Mouse (Mus musculus) heart, embryonic 15.5 days (tissue): ENCODE measurements at regions not wholly inside any gene's neighbourhood (a gene's known extent, or its start where the extent isn't known, plus 50 kb on each side); places are given as distances from the start of the nearest gene placed in this dataset.

Experiments
- ATAC-seq: fragments of 200-750 bp; cut with Nextera tagmentation; replicated peaks from 2 replicates; pipeline ENCODE4 v1.8.0; 2017; ENCODE audit warnings: low read depth, moderate TSS enrichment; ENCODE audit not compliant: insufficient number of reproducible peaks, insufficient read depth, low FRiP score
- H3K27ac ChIP-seq: fragments of 300-500 bp; sonication (generic); 2 replicates; pipeline ENCODE4 v1.5.1; 2015; ENCODE audit warnings: mild to moderate bottlenecking, inconsistent platforms
- H3K27me3 ChIP-seq: fragments of 300-500 bp; sonication (generic); 2 replicates; pipeline ENCODE4 v1.6.1; 2015; ENCODE audit warnings: inconsistent platforms
- H3K36me3 ChIP-seq: fragments of 300-500 bp; sonication (generic); 2 replicates; pipeline ENCODE4 v1.6.1; 2015; ENCODE audit warnings: mild to moderate bottlenecking, inconsistent platforms
- H3K4me1 ChIP-seq: fragments of 300-500 bp; sonication (generic); replicated peaks from 2 replicates; pipeline ENCODE4 v1.6.1; 2015; ENCODE audit warnings: inconsistent platforms
- H3K4me2 ChIP-seq: fragments of 300-500 bp; sonication (generic); 2 replicates; pipeline ENCODE4 v1.6.1; 2015; ENCODE audit warnings: inconsistent platforms, mild to moderate bottlenecking, moderate library complexity
- H3K4me3 ChIP-seq: fragments of 300-500 bp; sonication (generic); 2 replicates; pipeline ENCODE4 v1.5.1; 2015; ENCODE audit warnings: mild to moderate bottlenecking, inconsistent platforms
- H3K9ac ChIP-seq: fragments of 300-500 bp; sonication (generic); 2 replicates; pipeline ENCODE4 v1.6.1; 2015; ENCODE audit warnings: mild to moderate bottlenecking, inconsistent platforms
- H3K9me3 ChIP-seq: fragments of 300-500 bp; sonication (generic); replicated peaks from 2 replicates; pipeline ENCODE4 v1.6.1; 2016; ENCODE audit warnings: inconsistent platforms
- WGBS: fragments of 180-500 bp; shearing (Covaris S2); methylation state at CpG from one replicate; pipeline ENCODE4 v1.1.7; 2015; ENCODE audit warnings: mixed read lengths; 5-methylcytosine and 5-hydroxymethylcytosine counted together

- no peak overlapping the region for H3K9ac ChIP-seq
- WGBS, result 60% methylated on average over 8 of the region's 8 CpGs
- no peak overlapping the region for H3K27ac ChIP-seq
- no peak for ATAC-seq
- no peaks in the 10 kb centered on the region for H3K36me3 ChIP-seq
- H3K9me3 ChIP-seq, result no peaks in the 10 kb centered on the region
- no peak overlapping the region for H3K4me2 ChIP-seq
- no peaks in the 10 kb centered on the region for H3K27me3 ChIP-seq
- no peak overlapping the region for H3K4me3 ChIP-seq
- no peaks in the 10 kb centered on the region for H3K4me1 ChIP-seq
Observed at GRCm38 (mm10) chr8:42144220-42144619, 727.3 kb upstream of the Frg1 start.

DNA sequence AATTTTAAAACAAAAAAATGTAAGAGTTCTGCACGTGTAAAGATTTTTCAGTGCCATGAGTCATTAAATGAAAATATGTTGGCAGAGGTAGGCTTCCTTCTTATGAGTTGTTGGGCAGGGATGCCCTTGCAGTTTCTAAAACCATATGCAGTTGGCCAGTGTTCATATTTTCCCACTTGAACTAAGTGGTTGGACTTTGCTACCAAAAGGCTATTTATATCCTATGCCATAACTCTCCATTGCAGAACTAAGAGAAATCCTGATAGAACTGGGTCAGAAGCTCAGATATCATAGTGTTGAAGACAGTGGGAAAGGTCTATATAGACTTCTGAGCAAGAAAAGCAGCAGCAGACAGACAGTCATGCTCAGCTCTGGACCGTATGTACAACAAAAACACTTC lies 690.7 kb upstream of the Frg1 start:
- no peaks in the 10 kb centered on the region for H3K9me3 ChIP-seq
- no peaks in the 10 kb centered on the region for H3K27me3 ChIP-seq
- 0 out of 2 replicates have a peak overlapping the region, but pooled peaks have one; percentile 29 for H3K27ac ChIP-seq
- H3K36me3 ChIP-seq, result no peaks in the 10 kb centered on the region
- H3K4me3 ChIP-seq, result no peak overlapping the region
- no peak overlapping the region for H3K9ac ChIP-seq
- WGBS, result 54% methylated on average over 2 of the region's 2 CpGs
- ATAC-seq, result no peak
- H3K4me2 ChIP-seq, result no peak overlapping the region
- H3K4me1 ChIP-seq, result 0 out of 2 replicates have a peak, but pooled peaks cover 2% of the 10 kb centered on the region

DNA sequence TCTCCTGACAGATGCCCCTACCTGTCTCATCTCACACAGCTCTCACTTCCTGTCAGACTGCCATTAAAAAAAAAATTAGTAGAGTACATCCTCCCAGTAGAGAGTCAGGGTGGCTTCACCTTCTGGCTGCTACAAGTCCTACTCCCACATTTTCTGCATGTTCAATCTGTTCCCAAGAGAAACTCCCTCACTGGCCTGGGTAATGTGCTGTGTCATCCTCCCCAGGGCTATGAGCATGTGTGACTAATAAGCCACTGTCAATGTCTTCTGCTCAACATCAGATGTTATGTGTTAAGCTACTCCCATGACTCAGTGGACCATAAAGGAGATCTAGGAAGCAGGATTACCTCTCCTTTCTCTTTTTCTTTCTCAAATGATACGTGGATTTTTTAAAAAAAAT lies 652.4 kb upstream of the Frg1 start:
- Histone ChIP-seq H3K4me3 (no peak overlapping the region), H3K27ac (no peak overlapping the region), H3K36me3 (no peaks in the 10 kb centered on the region), H3K4me2 (no peak overlapping the region), H3K27me3 (no peaks in the 10 kb centered on the region), H3K4me1 (no peaks in the 10 kb centered on the region), H3K9ac (no peak overlapping the region), H3K9me3 (no peaks in the 10 kb centered on the region)
- WGBS, result 50% methylated on average over 1 of the region's 1 CpGs
- no peak for ATAC-seq

- no peak overlapping the region for H3K27ac ChIP-seq
- no peak for ATAC-seq
- WGBS, result 70% methylated on average over 5 of the region's 5 CpGs
- no peak overlapping the region for H3K4me2 ChIP-seq
- H3K36me3 ChIP-seq, result no peaks in the 10 kb centered on the region
- no peaks in the 10 kb centered on the region for H3K9me3 ChIP-seq
- no peaks in the 10 kb centered on the region for H3K27me3 ChIP-seq
- H3K4me1 ChIP-seq, result no peaks in the 10 kb centered on the region
- H3K9ac ChIP-seq, result no peak overlapping the region
- no peak overlapping the region for H3K4me3 ChIP-seq
Observed at GRCm38 (mm10) chr8:42043526-42043925, 626.7 kb upstream of the Frg1 start.

GRCm38 (mm10) chr8:42039245-42039644 lies 622.4 kb upstream of the Frg1 start:
- Histone ChIP-seq H3K9ac (no peak overlapping the region), H3K36me3 (no peaks in the 10 kb centered on the region), H3K4me3 (no peak overlapping the region), H3K4me2 (no peak overlapping the region), H3K27ac (no peak overlapping the region), H3K9me3 (no peaks in the 10 kb centered on the region), H3K4me1 (no peaks in the 10 kb centered on the region), H3K27me3 (no peaks in the 10 kb centered on the region)
- WGBS, result 90% methylated on average over 2 of the region's 2 CpGs
- no peak for ATAC-seq

DNA sequence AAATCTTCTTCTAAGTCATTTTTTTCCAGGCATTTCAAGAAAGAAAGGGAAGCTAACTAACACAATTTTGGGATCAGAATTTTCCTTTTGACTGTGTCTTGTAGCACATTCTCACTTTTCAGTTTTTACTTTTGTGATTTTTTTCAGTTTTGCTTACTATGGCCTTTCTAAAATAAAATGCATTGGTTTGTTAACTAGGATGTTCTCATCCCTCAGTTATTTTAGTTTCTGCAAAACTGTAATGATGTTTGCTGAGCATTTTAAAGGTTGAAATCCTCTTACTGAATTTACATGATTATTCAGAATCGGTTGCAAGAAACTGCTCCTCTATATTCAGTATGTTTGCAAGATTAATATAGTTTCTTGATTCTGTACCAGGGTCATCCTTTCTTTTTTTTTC lies 610.1 kb upstream of the Frg1 start:
- 80% methylated on average over 1 of the region's 1 CpGs for WGBS
- Histone ChIP-seq H3K4me1 (no peaks in the 10 kb centered on the region), H3K9me3 (no peaks in the 10 kb centered on the region), H3K27ac (no peak overlapping the region), H3K27me3 (no peaks in the 10 kb centered on the region), H3K36me3 (no peaks in the 10 kb centered on the region), H3K4me3 (no peak overlapping the region), H3K9ac (no peak overlapping the region), H3K4me2 (no peak overlapping the region)
- no peak for ATAC-seq

DNA sequence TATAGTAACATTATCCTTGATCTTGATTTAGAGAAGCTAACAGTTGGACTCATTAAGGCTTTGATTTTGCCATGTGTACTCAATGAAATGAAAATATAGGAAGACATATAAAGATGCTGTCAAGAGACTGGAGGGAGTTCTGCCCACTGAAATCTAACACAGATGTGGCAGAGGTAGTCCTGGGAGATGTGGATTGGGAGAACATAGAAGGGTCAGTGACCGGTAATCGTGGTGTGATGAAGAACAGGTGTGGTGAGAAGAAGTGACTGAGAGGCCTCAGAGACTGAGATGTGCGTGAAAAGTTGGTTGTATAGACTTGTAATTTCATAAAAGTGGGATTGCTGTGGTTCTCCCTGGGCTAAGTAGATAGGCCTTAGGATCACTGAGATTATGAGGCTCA lies 600.9 kb upstream of the Frg1 start:
- H3K4me3 ChIP-seq, result no peak overlapping the region
- no peak for ATAC-seq
- no peaks in the 10 kb centered on the region for H3K9me3 ChIP-seq
- H3K4me1 ChIP-seq, result no peaks in the 10 kb centered on the region
- no peak overlapping the region for H3K27ac ChIP-seq
- 82% methylated on average over 3 of the region's 3 CpGs for WGBS
- H3K4me2 ChIP-seq, result no peak overlapping the region
- H3K36me3 ChIP-seq, result no peaks in the 10 kb centered on the region
- H3K27me3 ChIP-seq, result no peaks in the 10 kb centered on the region
- H3K9ac ChIP-seq, result no peak overlapping the region

DNA sequence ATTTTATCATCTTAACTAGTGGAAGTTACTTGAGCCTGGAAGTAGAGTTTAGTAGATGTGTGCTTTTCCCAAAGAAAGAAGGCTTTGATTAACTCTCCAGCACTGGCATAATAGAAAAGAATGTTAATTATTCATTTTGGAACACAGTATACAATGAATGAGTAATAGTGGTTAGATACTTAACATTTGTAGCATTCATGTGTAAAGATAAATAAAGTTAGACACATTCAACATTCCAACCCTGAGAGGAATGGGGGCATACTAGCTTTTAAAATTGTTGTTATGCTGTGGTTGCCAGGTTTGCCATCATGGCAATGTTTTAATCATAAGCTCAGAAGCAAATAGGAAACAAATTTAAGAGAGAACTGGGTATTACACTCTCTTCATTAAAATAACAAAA lies 586.3 kb upstream of the Frg1 start:
- Histone ChIP-seq H3K9me3 (no peaks in the 10 kb centered on the region), H3K9ac (no peak overlapping the region), H3K36me3 (no peaks in the 10 kb centered on the region), H3K4me2 (no peak overlapping the region), H3K4me1 (no peaks in the 10 kb centered on the region), H3K27me3 (no peaks in the 10 kb centered on the region), H3K4me3 (no peak overlapping the region), H3K27ac (no peak overlapping the region)
- no peak for ATAC-seq

GRCm38 (mm10) chr8:41989040-41989501 lies 572.2 kb upstream of the Frg1 start:
- ATAC-seq, result no peak
- no peaks in the 10 kb centered on the region for H3K27me3 ChIP-seq
- no peak overlapping the region for H3K27ac ChIP-seq
- H3K36me3 ChIP-seq, result no peaks in the 10 kb centered on the region
- H3K9me3 ChIP-seq, result no peaks in the 10 kb centered on the region
- no peak overlapping the region for H3K4me2 ChIP-seq
- H3K4me3 ChIP-seq, result no peak overlapping the region
- no peaks in the 10 kb centered on the region for H3K4me1 ChIP-seq
- H3K9ac ChIP-seq, result no peak overlapping the region
- 73% methylated on average over 8 of the region's 8 CpGs for WGBS

DNA sequence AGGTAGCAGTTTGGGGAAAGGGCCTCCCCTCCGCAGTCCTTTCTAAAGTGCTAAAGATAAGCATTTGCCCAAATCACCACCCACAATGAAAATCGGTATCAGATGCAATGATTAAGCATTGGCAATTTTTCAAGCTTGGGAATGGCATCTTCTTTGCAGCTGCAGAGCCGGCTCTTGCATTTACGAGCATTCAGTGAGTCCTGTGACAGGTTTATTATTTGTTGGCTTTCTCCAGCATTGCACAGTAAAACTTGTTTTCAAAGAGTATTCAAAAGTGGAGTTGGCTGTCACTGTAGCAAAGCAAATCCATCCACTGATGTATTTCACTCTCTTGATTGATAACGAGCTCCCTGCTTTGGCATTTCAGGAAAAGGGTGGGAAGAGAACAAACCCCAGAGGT lies 571.3 kb upstream of the Frg1 start:
- H3K27ac ChIP-seq, result no peak overlapping the region
- 66% methylated on average over 5 of the region's 5 CpGs for WGBS
- no peak for ATAC-seq
- no peaks in the 10 kb centered on the region for H3K9me3 ChIP-seq
- no peaks in the 10 kb centered on the region for H3K4me1 ChIP-seq
- no peak overlapping the region for H3K4me3 ChIP-seq
- no peak overlapping the region for H3K4me2 ChIP-seq
- H3K36me3 ChIP-seq, result no peaks in the 10 kb centered on the region
- H3K27me3 ChIP-seq, result no peaks in the 10 kb centered on the region
- no peak overlapping the region for H3K9ac ChIP-seq

DNA sequence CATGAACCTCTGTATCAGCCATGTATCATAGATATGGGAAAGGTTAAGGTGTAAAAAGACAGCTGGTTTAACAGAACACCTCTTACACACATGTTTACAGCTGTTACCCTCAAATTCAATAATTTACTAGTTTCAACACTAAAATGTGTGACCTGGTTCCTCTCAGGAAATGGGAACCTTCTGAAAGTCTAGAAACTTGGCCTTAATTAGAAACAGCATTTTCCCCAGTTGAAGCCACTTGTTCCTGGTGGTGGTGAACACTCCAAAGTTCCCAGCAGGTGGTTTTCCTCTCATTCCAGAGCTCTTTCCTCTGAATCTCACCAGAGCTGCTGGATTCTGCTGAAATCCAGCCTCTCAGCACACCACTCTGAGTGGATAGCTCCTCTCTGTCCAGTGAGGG lies 570.5 kb upstream of the Frg1 start:
- no peak for ATAC-seq
- Histone ChIP-seq H3K9me3 (no peaks in the 10 kb centered on the region), H3K4me3 (no peak overlapping the region), H3K27ac (no peak overlapping the region), H3K36me3 (no peaks in the 10 kb centered on the region), H3K4me1 (no peaks in the 10 kb centered on the region), H3K27me3 (no peaks in the 10 kb centered on the region), H3K4me2 (no peak overlapping the region), H3K9ac (no peak overlapping the region)

GRCm38 (mm10) chr8:41972416-41972815 lies 555.5 kb upstream of the Frg1 start:
- H3K36me3 ChIP-seq, result no peaks in the 10 kb centered on the region
- H3K9me3 ChIP-seq, result no peaks in the 10 kb centered on the region
- H3K27me3 ChIP-seq, result no peaks in the 10 kb centered on the region
- H3K4me2 ChIP-seq, result no peak overlapping the region
- no peak overlapping the region for H3K27ac ChIP-seq
- no peak for ATAC-seq
- H3K4me3 ChIP-seq, result no peak overlapping the region
- no peak overlapping the region for H3K9ac ChIP-seq
- WGBS, result 71% methylated on average over 2 of the region's 2 CpGs
- no peaks in the 10 kb centered on the region for H3K4me1 ChIP-seq

- no peaks in the 10 kb centered on the region for H3K27me3 ChIP-seq
- H3K4me3 ChIP-seq, result no peak overlapping the region
- no peaks in the 10 kb centered on the region for H3K4me1 ChIP-seq
- no peaks in the 10 kb centered on the region for H3K36me3 ChIP-seq
- H3K27ac ChIP-seq, result no peak overlapping the region
- H3K4me2 ChIP-seq, result no peak overlapping the region
- 83% methylated on average over 3 of the region's 3 CpGs for WGBS
- H3K9me3 ChIP-seq, result no peaks in the 10 kb centered on the region
- ATAC-seq, result no peak
- H3K9ac ChIP-seq, result no peak overlapping the region
Observed at GRCm38 (mm10) chr8:41970536-41970935, 553.7 kb upstream of the Frg1 start.
